Mouse (Mus musculus): ENCODE data around the gene Sema5b. TPM values are rescaled to one million over a fixed set of nuclear protein-coding genes. Genes with fewer than 3 reads are reported as not detected.

Gene Sema5b
- polyA plus RNA-seq, 1 experiment: not detected

- Histone ChIP-seq H3K4me3 (replicated peaks; ENCODE audit: control insufficient read depth, low read depth, low read length) (no peak overlapping the region), H3K4me1 (ENCODE audit: control insufficient read depth, insufficient read depth, low read length) (no peaks in the 10 kb centered on the region), H3K27ac (ENCODE audit: control insufficient read depth, insufficient read depth, low read depth, low read length, poor library complexity) (no peak overlapping the region)
- TF ChIP-seq CTCF (IDR thresholded peaks at IDR 0.05; ENCODE audit: control insufficient read depth, insufficient read depth, low read length) (no peak), POLR2A (IDR thresholded peaks at IDR 0.05; ENCODE audit: borderline replicate concordance, control insufficient read depth, low read depth, low read length) (no peak)
- WGBS: 61% methylated on average over 4 of the region's 4 CpGs
Observed at GRCm38 (mm10) chr16:35634971-35635370, 94.0 kb downstream of the Sema5b start.

GRCm38 (mm10) chr16:35639505-35639904 is 98.6 kb downstream of the Sema5b start:
- no peak for TF ChIP-seq POLR2A (IDR thresholded peaks at IDR 0.05; ENCODE audit: borderline replicate concordance, control insufficient read depth, low read depth, low read length)
- no peak for TF ChIP-seq CTCF (IDR thresholded peaks at IDR 0.05; ENCODE audit: control insufficient read depth, insufficient read depth, low read length)
- WGBS: 61% methylated on average over 3 of the region's 3 CpGs
- Histone ChIP-seq H3K4me1 (ENCODE audit: control insufficient read depth, insufficient read depth, low read length) (no peaks in the 10 kb centered on the region), H3K27ac (ENCODE audit: control insufficient read depth, insufficient read depth, low read depth, low read length, poor library complexity) (no peak overlapping the region), H3K4me3 (replicated peaks; ENCODE audit: control insufficient read depth, low read depth, low read length) (no peak overlapping the region)

- no peak for TF ChIP-seq POLR2A (IDR thresholded peaks at IDR 0.05; ENCODE audit: borderline replicate concordance, control insufficient read depth, low read depth, low read length)
- TF ChIP-seq CTCF (IDR thresholded peaks at IDR 0.05; ENCODE audit: control insufficient read depth, insufficient read depth, low read length): no peak
- WGBS: 65% methylated on average over 4 of the region's 4 CpGs
- Histone ChIP-seq H3K4me1 (ENCODE audit: control insufficient read depth, insufficient read depth, low read length) (no peaks in the 10 kb centered on the region), H3K27ac (ENCODE audit: control insufficient read depth, insufficient read depth, low read depth, low read length, poor library complexity) (no peak overlapping the region), H3K4me3 (replicated peaks; ENCODE audit: control insufficient read depth, low read depth, low read length) (no peak overlapping the region)
Observed at GRCm38 (mm10) chr16:35648862-35649261, 107.9 kb downstream of the Sema5b start.

GRCm38 (mm10) chr16:35652206-35652605 is 111.3 kb downstream of the Sema5b start:
- TF ChIP-seq CTCF (IDR thresholded peaks at IDR 0.05; ENCODE audit: control insufficient read depth, insufficient read depth, low read length) (no peak), POLR2A (IDR thresholded peaks at IDR 0.05; ENCODE audit: borderline replicate concordance, control insufficient read depth, low read depth, low read length) (no peak)
- Histone ChIP-seq H3K4me1 (ENCODE audit: control insufficient read depth, insufficient read depth, low read length) (no peaks in the 10 kb centered on the region), H3K27ac (ENCODE audit: control insufficient read depth, insufficient read depth, low read depth, low read length, poor library complexity) (no peak overlapping the region), H3K4me3 (replicated peaks; ENCODE audit: control insufficient read depth, low read depth, low read length) (no peak overlapping the region)
- 56% methylated on average over 6 of the region's 6 CpGs for WGBS

GRCm38 (mm10) chr16:35652706-35653105 is 111.8 kb downstream of the Sema5b start:
- Histone ChIP-seq H3K4me3 (replicated peaks; ENCODE audit: control insufficient read depth, low read depth, low read length) (no peak overlapping the region), H3K4me1 (ENCODE audit: control insufficient read depth, insufficient read depth, low read length) (no peaks in the 10 kb centered on the region), H3K27ac (ENCODE audit: control insufficient read depth, insufficient read depth, low read depth, low read length, poor library complexity) (no peak overlapping the region)
- TF ChIP-seq POLR2A (IDR thresholded peaks at IDR 0.05; ENCODE audit: borderline replicate concordance, control insufficient read depth, low read depth, low read length) (no peak), CTCF (IDR thresholded peaks at IDR 0.05; ENCODE audit: control insufficient read depth, insufficient read depth, low read length) (no peak)
- WGBS: 81% methylated on average over 3 of the region's 3 CpGs

GRCm38 (mm10) chr16:35653951-35654350 is 113.0 kb downstream of the Sema5b start:
- no peaks in the 10 kb centered on the region for H3K4me1 ChIP-seq (ENCODE audit: control insufficient read depth, insufficient read depth, low read length)
- H3K4me3 ChIP-seq (replicated peaks; ENCODE audit: control insufficient read depth, low read depth, low read length): no peak overlapping the region
- no peak for TF ChIP-seq CTCF (IDR thresholded peaks at IDR 0.05; ENCODE audit: control insufficient read depth, insufficient read depth, low read length)
- TF ChIP-seq POLR2A (IDR thresholded peaks at IDR 0.05; ENCODE audit: borderline replicate concordance, control insufficient read depth, low read depth, low read length): no peak
- 74% methylated on average over 5 of the region's 5 CpGs for WGBS
- H3K27ac ChIP-seq (ENCODE audit: control insufficient read depth, insufficient read depth, low read depth, low read length, poor library complexity): no peak overlapping the region

- 11% methylated on average over 36 of the region's 36 CpGs for WGBS
- TF ChIP-seq CTCF (IDR thresholded peaks at IDR 0.05; ENCODE audit: control insufficient read depth, insufficient read depth, low read length) (no peak), POLR2A (IDR thresholded peaks at IDR 0.05; ENCODE audit: borderline replicate concordance, control insufficient read depth, low read depth, low read length) (no peak)
- Histone ChIP-seq H3K27ac (ENCODE audit: control insufficient read depth, insufficient read depth, low read depth, low read length, poor library complexity) (no peak overlapping the region), H3K4me3 (replicated peaks; ENCODE audit: control insufficient read depth, low read depth, low read length) (no peak overlapping the region), H3K4me1 (ENCODE audit: control insufficient read depth, insufficient read depth, low read length) (no peaks in the 10 kb centered on the region)
Observed at GRCm38 (mm10) chr16:35660222-35660621, 119.3 kb downstream of the Sema5b start.

- WGBS: 81% methylated on average over 9 of the region's 9 CpGs
- no peaks in the 10 kb centered on the region for H3K4me1 ChIP-seq (ENCODE audit: control insufficient read depth, insufficient read depth, low read length)
- TF ChIP-seq POLR2A (IDR thresholded peaks at IDR 0.05; ENCODE audit: borderline replicate concordance, control insufficient read depth, low read depth, low read length) (no peak), CTCF (IDR thresholded peaks at IDR 0.05; ENCODE audit: control insufficient read depth, insufficient read depth, low read length) (no peak)
Observed at GRCm38 (mm10) chr16:35663831-35664414, 123.0 kb downstream of the Sema5b start.

GRCm38 (mm10) chr16:35664847-35665246 is 123.9 kb downstream of the Sema5b start:
- WGBS: 73% methylated on average over 4 of the region's 4 CpGs
- Histone ChIP-seq H3K4me3 (replicated peaks; ENCODE audit: control insufficient read depth, low read depth, low read length) (no peak overlapping the region), H3K27ac (ENCODE audit: control insufficient read depth, insufficient read depth, low read depth, low read length, poor library complexity) (no peak overlapping the region), H3K4me1 (ENCODE audit: control insufficient read depth, insufficient read depth, low read length) (no peaks in the 10 kb centered on the region)
- no peak for TF ChIP-seq CTCF (IDR thresholded peaks at IDR 0.05; ENCODE audit: control insufficient read depth, insufficient read depth, low read length)
- no peak for TF ChIP-seq POLR2A (IDR thresholded peaks at IDR 0.05; ENCODE audit: borderline replicate concordance, control insufficient read depth, low read depth, low read length)

More at GRCm38 (mm10) chr16:35663831-35664414, 123.0 kb downstream of the Sema5b start:
- Histone ChIP-seq H3K4me3 (replicated peaks; ENCODE audit: control insufficient read depth, low read depth, low read length) (no peak overlapping the region), H3K27ac (ENCODE audit: control insufficient read depth, insufficient read depth, low read depth, low read length, poor library complexity) (no peak overlapping the region)
